Mouse (Mus musculus): Measurements from ENCODE around the gene Hmg20b. TPM values are rescaled to one million over a fixed set of nuclear protein-coding genes. Genes with fewer than 3 reads are reported as not detected.

Hmg20b gene
- total RNA-seq, 2 experiments from 2014 or later = 27.3 to 29.5 TPM

- H3K4me3 ChIP-seq = no peak overlapping the region
- TF ChIP-seq CTCF (IDR thresholded peaks at IDR 0.05) = no peak
- peak overlapping the region; percentile 81 for H3K27ac ChIP-seq
- no peak for DNase-seq (ENCODE audit: extremely low spot score in 1 of 2, low spot score in 2 of 2)
- intact Hi-C loops (cut with DNase I) = no loop called here
Measured at GRCm38 (mm10) chr10:81306173-81306668, 44.1 kb downstream of the Hmg20b start.

GRCm38 (mm10) chr10:81305663-81306062 is 44.6 kb downstream of the Hmg20b start:
- Histone ChIP-seq H3K4me3 (no peak overlapping the region), H3K27ac (peak overlapping the region; percentile 81)
- intact Hi-C loops (cut with DNase I) = loop anchor here (1.0 kb wide), 1 partner anchor 16 kb away; no protein-coding TSS in a partner anchor
- no peak for TF ChIP-seq CTCF (IDR thresholded peaks at IDR 0.05)
- DNase-seq (ENCODE audit: extremely low spot score in 1 of 2, low spot score in 2 of 2) = no peak

GRCm38 (mm10) chr10:81304597-81305238 is 45.6 kb downstream of the Hmg20b start:
- Histone ChIP-seq H3K4me3 (peak overlapping the region; percentile 13; the same call in 1 of the 2 replicates), H3K27ac (peak overlapping the region; percentile 94)
- intact Hi-C loops (cut with DNase I) = loop anchor here (1.0 kb wide), 1 partner anchor 15 kb away; no protein-coding TSS in a partner anchor
- peak in 1 of 2 experiments; percentile 58 for DNase-seq (ENCODE audit: extremely low spot score in 1 of 2, low spot score in 2 of 2)
- TF ChIP-seq CTCF (IDR thresholded peaks at IDR 0.05) = peak; percentile 90

GRCm38 (mm10) chr10:81303761-81304160 is 46.5 kb downstream of the Hmg20b start:
- DNase-seq (ENCODE audit: extremely low spot score in 1 of 2, low spot score in 2 of 2) = no peak
- intact Hi-C loops (cut with DNase I) = no loop called here
- no peak overlapping the region for H3K4me3 ChIP-seq
- peak overlapping the region; percentile 94 for H3K27ac ChIP-seq
- no peak for TF ChIP-seq CTCF (IDR thresholded peaks at IDR 0.05)

- TF ChIP-seq CTCF (IDR thresholded peaks at IDR 0.05) = no peak
- intact Hi-C loops (cut with DNase I) = no loop called here
- H3K4me3 ChIP-seq = peak overlapping the region; percentile 41
- H3K27ac ChIP-seq = peak overlapping the region; percentile 94
- no peak for DNase-seq (ENCODE audit: extremely low spot score in 1 of 2, low spot score in 2 of 2)
Measured at GRCm38 (mm10) chr10:81303258-81303657, 47.0 kb downstream of the Hmg20b start.

GRCm38 (mm10) chr10:81302781-81303218 is 47.5 kb downstream of the Hmg20b start:
- Histone ChIP-seq H3K27ac (peak overlapping the region; percentile 94), H3K4me3 (peak overlapping the region; percentile 41)
- intact Hi-C loops (cut with DNase I) = no loop called here
- no peak for TF ChIP-seq CTCF (IDR thresholded peaks at IDR 0.05)
- peak; percentile 72 to 76 for DNase-seq (ENCODE audit: extremely low spot score in 1 of 2, low spot score in 2 of 2)

- peak overlapping the region; percentile 41 for H3K4me3 ChIP-seq
- intact Hi-C loops (cut with DNase I) = no loop called here
- peak overlapping the region; percentile 94 for H3K27ac ChIP-seq
- no peak for TF ChIP-seq CTCF (IDR thresholded peaks at IDR 0.05)
- DNase-seq (ENCODE audit: extremely low spot score in 1 of 2, low spot score in 2 of 2) = no peak
Measured at GRCm38 (mm10) chr10:81302288-81302687, 48.0 kb downstream of the Hmg20b start.

GRCm38 (mm10) chr10:81301321-81301720 is 49.0 kb downstream of the Hmg20b start:
- DNase-seq (ENCODE audit: extremely low spot score in 1 of 2, low spot score in 2 of 2) = no peak
- peak overlapping the region; percentile 94; the same call in 1 of the 2 replicates for H3K27ac ChIP-seq
- TF ChIP-seq CTCF (IDR thresholded peaks at IDR 0.05) = no peak
- intact Hi-C loops (cut with DNase I) = no loop called here
- no peak overlapping the region for H3K4me3 ChIP-seq

- TF ChIP-seq CTCF (IDR thresholded peaks at IDR 0.05) = no peak
- intact Hi-C loops (cut with DNase I) = no loop called here
- H3K27ac ChIP-seq = peak overlapping the region; percentile 98
- no peak overlapping the region for H3K4me3 ChIP-seq
- DNase-seq (ENCODE audit: extremely low spot score in 1 of 2, low spot score in 2 of 2) = no peak
Measured at GRCm38 (mm10) chr10:81300352-81300907, 49.9 kb downstream of the Hmg20b start.

- no peak for TF ChIP-seq CTCF (IDR thresholded peaks at IDR 0.05)
- intact Hi-C loops (cut with DNase I) = no loop called here
- no peak for DNase-seq (ENCODE audit: extremely low spot score in 1 of 2, low spot score in 2 of 2)
- no peak overlapping the region for H3K4me3 ChIP-seq
- H3K27ac ChIP-seq = peak overlapping the region; percentile 98
Measured at GRCm38 (mm10) chr10:81299585-81300351, 50.5 kb downstream of the Hmg20b start.

GRCm38 (mm10) chr10:81298369-81299100 is 51.7 kb downstream of the Hmg20b start:
- intact Hi-C loops (cut with DNase I) = no loop called here
- peak; percentile 24 for TF ChIP-seq CTCF (IDR thresholded peaks at IDR 0.05)
- Histone ChIP-seq H3K27ac (peak overlapping the region; percentile 98), H3K4me3 (no peak overlapping the region)
- DNase-seq (ENCODE audit: extremely low spot score in 1 of 2, low spot score in 2 of 2) = peak; percentile 55 to 78
